Comparison of ENCODE assay signal across 8 mouse cellular contexts in the genomic region with DNA sequence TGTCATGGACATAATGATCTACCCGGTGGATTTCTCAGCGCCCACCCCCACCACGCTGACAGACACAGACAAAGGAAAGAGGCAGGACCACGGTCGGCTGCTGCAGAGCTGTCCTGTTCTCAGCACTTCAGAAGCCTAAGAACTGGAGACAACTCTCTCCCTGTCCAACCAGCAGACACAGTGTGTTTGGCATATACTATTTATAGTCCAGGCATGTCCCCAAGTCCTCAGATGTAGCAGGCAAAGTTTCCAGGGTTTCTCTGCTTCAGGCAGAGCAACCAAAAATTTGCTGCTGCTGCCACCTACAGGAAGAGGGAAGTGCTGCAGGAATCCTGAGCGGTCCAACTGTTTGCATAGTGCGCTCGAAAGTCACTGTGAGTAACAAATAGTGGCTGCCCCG. TPM values are rescaled to one million over a fixed set of nuclear protein-coding genes. Genes with fewer than 3 reads are reported as not detected.
DNase-seq lines count a peak whose midpoint lies in the region; ATAC-seq lines count a peak whose summit lies in the region.

No protein-coding gene starts in this region.

- H3K9me3 ChIP-seq in kidney, embryonic 16.5 days (ENCODE audit: low read length): no peaks in the 10 kb centered on the region
- H3K9me3 ChIP-seq in forebrain, embryonic 15.5 days: no peaks in the 10 kb centered on the region

- no peak overlapping the region for H3K27ac ChIP-seq in kidney, embryonic 16.5 days (ENCODE audit: low read length)
- peak overlapping the region; percentile 81 for H3K27ac ChIP-seq in forebrain, embryonic 15.5 days (replicated peaks)

- WGBS in kidney, embryonic 16.5 days: 42% methylated on average over 9 of the region's 9 CpGs
- WGBS in forebrain, embryonic 15.5 days: 23% methylated on average over 9 of the region's 9 CpGs

- intact Hi-C loops in heart, postnatal 25 days (cut with DNase I): loop anchor here (1.0 to 2.0 kb wide), 2 partner anchors 197 to 293 kb away; no protein-coding TSS in a partner anchor

- no peaks in the 10 kb centered on the region for H3K36me3 ChIP-seq in kidney, embryonic 16.5 days (ENCODE audit: insufficient read depth, low read length)
- no peaks in the 10 kb centered on the region for H3K36me3 ChIP-seq in forebrain, embryonic 15.5 days

- no peak overlapping the region for H3K4me2 ChIP-seq in kidney, embryonic 16.5 days (replicated peaks; ENCODE audit: low read depth, low read length)
- H3K4me2 ChIP-seq in forebrain, embryonic 15.5 days (replicated peaks): no peak overlapping the region

- no peak overlapping the region for H3K9ac ChIP-seq in kidney, embryonic 16.5 days (replicated peaks; ENCODE audit: low read length)
- H3K9ac ChIP-seq in forebrain, embryonic 15.5 days (replicated peaks): no peak overlapping the region

- no peaks in the 10 kb centered on the region for H3K4me1 ChIP-seq in kidney, embryonic 16.5 days (ENCODE audit: insufficient read depth, low read length)
- H3K4me1 ChIP-seq in forebrain, embryonic 15.5 days: peaks cover 15% of the 10 kb centered on the region

- peak; percentile 71 for DNase-seq in kidney, adult 18-20 months
- peak; percentile 57 for DNase-seq in cerebellum, adult 11-12 months
- DNase-seq in heart, postnatal 25 days (ENCODE audit: low spot score): peak; percentile 39
- peak; percentile 92 to 94 for DNase-seq in layer of hippocampus, postnatal 10 days (ENCODE audit: low spot score in 2 of 2)
- DNase-seq in right cerebral cortex, postnatal 4 days: peak; percentile 87

- 0 out of 2 replicates have a peak, but pooled peaks cover 5% of the 10 kb centered on the region for H3K27me3 ChIP-seq in kidney, embryonic 16.5 days (ENCODE audit: insufficient read depth, low read length)
- H3K27me3 ChIP-seq in forebrain, embryonic 15.5 days: no peaks in the 10 kb centered on the region

- ATAC-seq in kidney, embryonic 16.5 days (ENCODE audit: low FRiP score, low TSS enrichment): no peak
- peak; percentile 91 for ATAC-seq in forebrain, embryonic 15.5 days (replicated peaks)
- ATAC-seq in megakaryocyte progenitor cell, adult 5-6 weeks (replicated peaks; ENCODE audit: poor library complexity): peak; percentile 64

- H3K4me3 ChIP-seq in kidney, embryonic 16.5 days (ENCODE audit: low read length): no peak overlapping the region
- no peak overlapping the region for H3K4me3 ChIP-seq in forebrain, embryonic 15.5 days

RNA-seq across cellular contexts. Expression of a gene that starts 11.3 kb away (rescaled TPM):
- polyA plus RNA-seq in kidney, embryonic 16.5 days (2015; fragmentation: Nextera tagmentation; extraction: Ambion mirVana): 0.16 and 0.17 TPM in 2 replicates
- polyA plus RNA-seq in forebrain, embryonic 15.5 days (2015; fragmentation: Nextera tagmentation; extraction: Ambion mirVana): 3.7 and 4.3 TPM in 2 replicates
- not detected for total RNA-seq in heart, postnatal 25 days (2021)
- total RNA-seq in layer of hippocampus, postnatal 10 days (2021): 1 to 10 TPM; 6.2 to 8.8 TPM
- not detected in 2 replicates for total RNA-seq in megakaryocyte progenitor cell, adult 5-6 weeks (2015)
- total RNA-seq in megakaryocyte progenitor cell, adult 5-6 weeks (2017): not detected in 2 replicates

RNA-seq across cellular contexts. Expression of a gene that starts 51.7 kb away (rescaled TPM):
- 0.65 and 1.3 TPM in 2 replicates for polyA plus RNA-seq in kidney, embryonic 16.5 days (2015; fragmentation: Nextera tagmentation; extraction: Ambion mirVana)
- 76.7 and 76.8 TPM in 2 replicates for polyA plus RNA-seq in forebrain, embryonic 15.5 days (2015; fragmentation: Nextera tagmentation; extraction: Ambion mirVana)
- total RNA-seq in heart, postnatal 25 days (2021): not detected
- total RNA-seq in layer of hippocampus, postnatal 10 days (2021): 100 to 1,000 TPM; 282 to 291 TPM
- total RNA-seq in megakaryocyte progenitor cell, adult 5-6 weeks (2015): not detected in 2 replicates
- total RNA-seq in megakaryocyte progenitor cell, adult 5-6 weeks (2017): not detected in 2 replicates

Comparison
In these comparisons a context has a peak if more than half of its experiments do, and no peak if none do; other contexts are left out.
1. DNase-seq: peak in every context shown above with its lines; median percentile 93 in layer of hippocampus, postnatal 10 days; 87 in right cerebral cortex, postnatal 4 days; 71 in kidney, adult 18-20 months; 57 in cerebellum, adult 11-12 months; 39 in heart, postnatal 25 days.
2. RNA of a gene that starts 11.3 kb away (total RNA-seq): 6.2 to 8.8 TPM in layer of hippocampus, postnatal 10 days; not detected in heart, postnatal 25 days and not detected in megakaryocyte progenitor cell, adult 5-6 weeks; every median in the first group is over 4 times any median in the second.
3. RNA of a gene that starts 51.7 kb away (total RNA-seq): 282 to 291 TPM in layer of hippocampus, postnatal 10 days; not detected in heart, postnatal 25 days and not detected in megakaryocyte progenitor cell, adult 5-6 weeks; every median in the first group is over 100 times any median in the second.